Mouse (Mus musculus): ENCODE measurements around the gene C130050O18Rik. TPM values are rescaled to one million over a fixed set of nuclear protein-coding genes. Genes with fewer than 3 reads are reported as not detected.

C130050O18Rik gene
- polyA plus RNA-seq, 1 experiment = 0.25 TPM

- Histone ChIP-seq H3K4me2 (ENCODE audit: low read depth) (peak overlapping the region; percentile 19), H3K79me2 (ENCODE audit: control insufficient read depth, insufficient read depth) (no peaks in the 10 kb centered on the region)
- TF ChIP-seq E2F4 (IDR thresholded peaks at IDR 0.05; ENCODE audit: insufficient read depth) = no peak
- TF ChIP-seq CEBPB (IDR thresholded peaks at IDR 0.05; ENCODE audit: insufficient read depth, poor library complexity, severe bottlenecking) = no peak
- no peak for TF ChIP-seq POLR2A (IDR thresholded peaks at IDR 0.05; ENCODE audit: insufficient read length, low read depth)
- TF ChIP-seq MYOG (IDR thresholded peaks at IDR 0.05; ENCODE audit: control insufficient read depth in 1 of 3, insufficient read depth in 1 of 3, insufficient read length in 2 of 3, low read depth in 2 of 3) = no peak
- TF ChIP-seq MAX (IDR thresholded peaks at IDR 0.05; ENCODE audit: low read depth) = no peak
- TF ChIP-seq USF1 (IDR thresholded peaks at IDR 0.05; ENCODE audit: low read depth) = no peak
- TF ChIP-seq POLR2AphosphoS2 (IDR thresholded peaks at IDR 0.05; ENCODE audit: insufficient read length, low read depth) = no peak
- no peak for TF ChIP-seq MYOD1 (IDR thresholded peaks at IDR 0.05; ENCODE audit: control insufficient read depth in 1 of 3, insufficient read length in 2 of 3, low read depth in 2 of 3)
- TF ChIP-seq REST (IDR thresholded peaks at IDR 0.05; ENCODE audit: insufficient read depth, insufficient read length) = no peak
- no peak for TF ChIP-seq TCF12 (IDR thresholded peaks at IDR 0.05; ENCODE audit: insufficient read depth, poor library complexity, severe bottlenecking)
- no peak for TF ChIP-seq SRF (IDR thresholded peaks at IDR 0.05; ENCODE audit: control insufficient read depth, insufficient read length, low read depth)
- TF ChIP-seq TCF3 (IDR thresholded peaks at IDR 0.05; ENCODE audit: insufficient read length, low read depth) = no peak
These were observed 40.7 kb upstream of the C130050O18Rik start for GRCm38 (mm10) chr5:139364260-139364910.

DNA sequence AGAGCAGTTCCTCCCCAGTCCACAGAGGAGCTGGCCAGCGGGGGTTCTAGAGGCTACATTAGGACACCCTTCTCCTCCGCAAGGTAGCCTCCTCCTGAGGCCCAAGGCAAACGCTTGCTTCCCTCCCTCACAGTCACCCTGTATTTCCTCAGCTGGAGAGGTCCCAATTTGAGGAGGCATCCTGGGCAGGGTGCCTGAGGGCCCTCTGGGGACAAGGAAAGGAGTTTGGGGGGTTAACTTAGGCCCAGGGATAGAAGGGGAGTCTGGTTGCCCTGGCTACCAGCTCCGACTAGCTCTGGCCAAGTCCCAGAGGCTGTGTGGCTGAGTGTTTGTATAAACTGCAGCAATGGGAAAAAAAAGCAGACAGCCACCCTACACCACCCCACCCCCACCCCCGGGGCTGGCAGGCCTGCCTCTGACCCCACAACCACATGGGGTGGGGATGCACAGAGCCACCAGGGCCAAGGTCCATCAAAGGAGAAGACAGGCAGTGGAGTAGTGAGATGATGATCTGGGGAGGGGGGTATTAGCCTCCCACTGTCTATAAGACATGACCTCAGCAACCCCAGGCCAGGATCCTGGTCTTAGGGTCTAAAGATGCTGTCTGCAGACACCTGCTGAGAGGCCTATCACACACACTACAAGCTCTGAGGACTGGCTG, 40.0 kb upstream of the C130050O18Rik start:
- TF ChIP-seq MYOD1 (IDR thresholded peaks at IDR 0.05; ENCODE audit: control insufficient read depth in 1 of 3, insufficient read length in 2 of 3, low read depth in 2 of 3) (no peak), TCF3 (IDR thresholded peaks at IDR 0.05; ENCODE audit: insufficient read length, low read depth) (no peak), REST (IDR thresholded peaks at IDR 0.05; ENCODE audit: insufficient read depth, insufficient read length) (no peak), POLR2AphosphoS2 (IDR thresholded peaks at IDR 0.05; ENCODE audit: insufficient read length, low read depth) (no peak), TCF12 (IDR thresholded peaks at IDR 0.05; ENCODE audit: insufficient read depth, poor library complexity, severe bottlenecking) (no peak), MAX (IDR thresholded peaks at IDR 0.05; ENCODE audit: low read depth) (no peak), MYOG (IDR thresholded peaks at IDR 0.05; ENCODE audit: control insufficient read depth in 1 of 3, insufficient read depth in 1 of 3, insufficient read length in 2 of 3, low read depth in 2 of 3) (no peak)
- no peak overlapping the region for H3ac ChIP-seq (ENCODE audit: control insufficient read depth, insufficient read length)
- H3K36me3 ChIP-seq (ENCODE audit: control insufficient read depth, insufficient read depth) = no peaks in the 10 kb centered on the region
- no peaks in the 10 kb centered on the region for H3K27me3 ChIP-seq (ENCODE audit: control insufficient read depth, insufficient read depth, insufficient read length)
- H3K4me3 ChIP-seq = no peak overlapping the region
- peak overlapping the region; percentile 19 for H3K4me2 ChIP-seq (ENCODE audit: low read depth)
- no peaks in the 10 kb centered on the region for H3K79me2 ChIP-seq (ENCODE audit: control insufficient read depth, insufficient read depth)

More at GRCm38 (mm10) chr5:139364260-139364910, 40.7 kb upstream of the C130050O18Rik start:
- no peak overlapping the region for H3ac ChIP-seq (ENCODE audit: control insufficient read depth, insufficient read length)
- no peaks in the 10 kb centered on the region for H3K36me3 ChIP-seq (ENCODE audit: control insufficient read depth, insufficient read depth)
- H3K4me3 ChIP-seq = no peak overlapping the region
- no peaks in the 10 kb centered on the region for H3K27me3 ChIP-seq (ENCODE audit: control insufficient read depth, insufficient read depth, insufficient read length)

DNA sequence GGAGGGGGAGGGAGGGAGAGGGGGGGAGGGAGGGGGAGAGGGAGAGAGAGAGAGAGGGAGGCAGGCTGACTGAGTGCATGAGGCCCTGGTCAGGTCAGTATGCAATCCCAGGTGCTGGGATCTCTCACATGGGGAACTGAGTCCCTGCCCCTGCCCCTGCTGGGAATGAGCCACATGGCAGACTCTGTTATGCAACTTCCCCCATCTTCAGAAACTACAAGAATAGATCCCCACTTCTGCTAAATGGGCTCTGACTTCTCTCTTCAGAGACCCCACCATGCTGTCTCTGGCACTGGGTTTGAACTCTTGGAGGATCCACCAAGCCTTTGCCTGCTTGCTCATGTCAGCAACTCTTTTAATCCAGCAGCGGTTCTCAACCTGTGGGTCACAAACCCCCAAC, 39.3 kb upstream of the C130050O18Rik start:
- Histone ChIP-seq H3K4me2 (ENCODE audit: low read depth) (no peak overlapping the region), H3K27me3 (ENCODE audit: control insufficient read depth, insufficient read depth, insufficient read length) (no peaks in the 10 kb centered on the region), H3ac (ENCODE audit: control insufficient read depth, insufficient read length) (no peak overlapping the region), H3K36me3 (ENCODE audit: control insufficient read depth, insufficient read depth) (no peaks in the 10 kb centered on the region), H3K79me2 (ENCODE audit: control insufficient read depth, insufficient read depth) (no peaks in the 10 kb centered on the region), H3K4me3 (no peak overlapping the region)
- TF ChIP-seq MAX (IDR thresholded peaks at IDR 0.05; ENCODE audit: low read depth) = no peak
- TF ChIP-seq E2F4 (IDR thresholded peaks at IDR 0.05; ENCODE audit: insufficient read depth) = no peak

DNA sequence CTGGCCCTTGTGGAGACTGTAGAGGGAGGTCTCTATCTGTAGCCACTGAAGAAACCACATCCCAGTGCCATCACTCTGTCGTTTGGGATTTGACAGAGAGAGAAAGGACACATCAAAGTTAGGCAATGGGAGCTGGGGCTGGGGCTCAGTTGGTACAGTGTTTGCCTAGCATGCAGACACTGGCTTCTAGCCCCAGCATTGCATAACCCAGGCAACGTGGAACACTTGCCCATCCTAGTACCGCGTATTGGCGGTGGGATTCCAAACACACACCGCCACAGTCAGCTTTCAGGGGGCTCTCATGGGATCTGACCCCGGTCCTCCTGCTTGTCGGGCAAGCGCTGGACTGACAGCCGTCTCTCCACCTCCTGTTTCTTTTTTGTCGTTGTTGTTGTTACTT, 38.6 kb upstream of the C130050O18Rik start:
- no peak overlapping the region for H3K4me3 ChIP-seq
- H3K4me2 ChIP-seq (ENCODE audit: low read depth) = no peak overlapping the region
- H3ac ChIP-seq (ENCODE audit: control insufficient read depth, insufficient read length) = no peak overlapping the region
- H3K79me2 ChIP-seq (ENCODE audit: control insufficient read depth, insufficient read depth) = no peaks in the 10 kb centered on the region
- H3K27me3 ChIP-seq (ENCODE audit: control insufficient read depth, insufficient read depth, insufficient read length) = no peaks in the 10 kb centered on the region
- TF ChIP-seq TCF3 (IDR thresholded peaks at IDR 0.05; ENCODE audit: insufficient read length, low read depth) (no peak), MYOG (IDR thresholded peaks at IDR 0.05; ENCODE audit: control insufficient read depth in 1 of 3, insufficient read depth in 1 of 3, insufficient read length in 2 of 3, low read depth in 2 of 3) (no peak), MAX (IDR thresholded peaks at IDR 0.05; ENCODE audit: low read depth) (no peak), E2F4 (IDR thresholded peaks at IDR 0.05; ENCODE audit: insufficient read depth) (no peak), POLR2A (IDR thresholded peaks at IDR 0.05; ENCODE audit: insufficient read length, low read depth) (no peak), POLR2AphosphoS2 (IDR thresholded peaks at IDR 0.05; ENCODE audit: insufficient read length, low read depth) (no peak), TCF12 (IDR thresholded peaks at IDR 0.05; ENCODE audit: insufficient read depth, poor library complexity, severe bottlenecking) (no peak), USF1 (IDR thresholded peaks at IDR 0.05; ENCODE audit: low read depth) (no peak), CEBPB (IDR thresholded peaks at IDR 0.05; ENCODE audit: insufficient read depth, poor library complexity, severe bottlenecking) (no peak), MYOD1 (IDR thresholded peaks at IDR 0.05; ENCODE audit: control insufficient read depth in 1 of 3, insufficient read length in 2 of 3, low read depth in 2 of 3) (no peak), REST (IDR thresholded peaks at IDR 0.05; ENCODE audit: insufficient read depth, insufficient read length) (no peak), SRF (IDR thresholded peaks at IDR 0.05; ENCODE audit: control insufficient read depth, insufficient read length, low read depth) (no peak)
- H3K36me3 ChIP-seq (ENCODE audit: control insufficient read depth, insufficient read depth) = no peaks in the 10 kb centered on the region

Data from myocyte (in vitro differentiated cells).